Comparison of ENCODE assay signal across 8 mouse cellular contexts in the genomic region with DNA sequence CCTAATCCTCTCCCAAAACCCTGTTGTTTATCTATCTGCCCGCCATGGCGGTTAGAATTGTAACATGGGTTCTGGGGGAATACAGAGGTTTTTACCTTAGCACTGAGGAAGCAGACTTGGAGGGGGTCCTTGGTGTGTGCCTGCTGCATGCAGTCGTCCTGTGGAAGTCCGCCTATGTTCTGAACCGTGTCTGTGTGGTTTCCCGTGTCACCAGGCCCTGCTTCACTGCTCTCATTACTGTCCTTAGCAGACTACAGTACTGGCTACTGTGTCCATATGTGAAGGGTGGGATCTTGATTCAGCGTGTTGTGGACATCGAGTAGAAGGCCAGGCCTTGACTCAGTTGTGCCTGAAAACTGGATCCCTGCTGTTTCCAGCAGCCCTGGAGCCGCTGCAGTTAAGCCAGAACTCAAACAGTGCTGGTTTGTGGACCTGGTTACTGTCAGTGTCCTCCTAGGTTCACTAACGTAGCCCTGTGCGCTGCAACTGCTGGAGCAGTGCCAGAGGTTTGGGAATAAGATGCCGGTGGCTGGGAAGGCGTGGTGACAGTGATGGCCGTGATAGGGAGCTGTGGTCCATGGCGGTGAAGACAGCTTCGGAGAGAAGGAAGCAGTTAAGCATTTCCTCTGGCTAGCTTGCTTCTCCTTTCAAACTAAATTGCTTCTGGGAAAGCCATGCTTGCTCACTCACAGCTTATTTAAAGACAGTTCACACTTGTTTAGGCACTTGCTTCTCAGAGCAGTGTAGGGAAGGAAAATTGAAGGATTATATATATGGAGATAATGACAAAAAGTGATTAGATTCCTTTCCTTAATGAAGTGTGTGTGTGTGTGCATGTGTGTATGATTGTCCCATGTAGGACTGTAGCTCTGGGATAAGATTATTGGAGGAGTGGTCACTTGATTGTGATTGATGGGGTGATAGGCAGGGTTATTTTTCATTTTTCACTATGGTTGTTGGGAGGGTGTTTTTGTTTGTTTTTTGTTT. TPM values are rescaled to one million over a fixed set of nuclear protein-coding genes. Genes with fewer than 3 reads are reported as not detected.
DNase-seq lines count a peak whose midpoint lies in the region; ATAC-seq and TF ChIP-seq lines count a peak whose summit lies in the region.

No protein-coding gene starts in this region.

- peak; percentile 41; the same call in 1 of the 2 replicates for ATAC-seq in embryonic facial prominence, embryonic 14.5 days (ENCODE audit: low read depth)
- no peak for ATAC-seq in hindbrain, embryonic 11.5 days (ENCODE audit: low FRiP score)

- peaks cover 51% of the 10 kb centered on the region for H3K79me2 ChIP-seq in liver, adult 2 months (ENCODE audit: control insufficient read depth, insufficient read depth, low read length)

- peaks cover 64% of the 10 kb centered on the region for H3K4me1 ChIP-seq in embryonic facial prominence, embryonic 14.5 days (ENCODE audit: control insufficient read depth, insufficient read depth, low read length)
- peaks cover 11% of the 10 kb centered on the region for H3K4me1 ChIP-seq in hindbrain, embryonic 11.5 days (replicated peaks; ENCODE audit: control insufficient read depth, insufficient read depth, low read length)
- peaks cover 22% of the 10 kb centered on the region for H3K4me1 ChIP-seq in liver, adult 2 months (ENCODE audit: control insufficient read depth, insufficient read depth, low read length)
- H3K4me1 ChIP-seq in olfactory bulb, adult 2 months (ENCODE audit: control insufficient read depth, insufficient read depth, low read length) = peaks cover 39% of the 10 kb centered on the region

- no peaks in the 10 kb centered on the region for H3K36me3 ChIP-seq in embryonic facial prominence, embryonic 14.5 days (ENCODE audit: control insufficient read depth, insufficient read depth, low read length)
- H3K36me3 ChIP-seq in hindbrain, embryonic 11.5 days (ENCODE audit: control insufficient read depth, insufficient read depth, low read length) = no peaks in the 10 kb centered on the region
- no peaks in the 10 kb centered on the region for H3K36me3 ChIP-seq in liver, adult 2 months (ENCODE audit: control insufficient read depth, insufficient read depth, low read length)

- H3K9me3 ChIP-seq in embryonic facial prominence, embryonic 14.5 days (ENCODE audit: control insufficient read depth, low read length) = no peaks in the 10 kb centered on the region
- H3K9me3 ChIP-seq in hindbrain, embryonic 11.5 days (ENCODE audit: control insufficient read depth, low read length) = no peaks in the 10 kb centered on the region

- peak; percentile 28 to 48 for DNase-seq in lung, adult 18-20 months
- DNase-seq in lung, postnatal 25 days (ENCODE audit: low spot score) = no peak
- DNase-seq in embryonic facial prominence, embryonic 14.5 days (ENCODE audit: low spot score) = no peak
- peak; percentile 26 for DNase-seq in hindbrain, embryonic 11.5 days (ENCODE audit: low spot score)
- DNase-seq in liver, adult 2 months (ENCODE audit: extremely low read depth, low read depth, low spot score) = no peak
- no peak for DNase-seq in right cerebral cortex, postnatal 25 days
- DNase-seq in urinary bladder, adult 18-20 months (ENCODE audit: low spot score in 2 of 2) = no peak

- H3K4me3 ChIP-seq in embryonic facial prominence, embryonic 14.5 days (ENCODE audit: low read depth, low read length) = no peak overlapping the region
- no peak overlapping the region for H3K4me3 ChIP-seq in hindbrain, embryonic 11.5 days (ENCODE audit: low read depth, low read length)
- H3K4me3 ChIP-seq in liver, adult 2 months (ENCODE audit: insufficient read depth, low read depth, low read length) = no peak overlapping the region
- no peak overlapping the region for H3K4me3 ChIP-seq in olfactory bulb, adult 2 months (ENCODE audit: insufficient read depth, low read depth, low read length)

- peak overlapping the region; percentile 35 for H3K9ac ChIP-seq in embryonic facial prominence, embryonic 14.5 days (ENCODE audit: low read depth, low read length)
- H3K9ac ChIP-seq in hindbrain, embryonic 11.5 days (ENCODE audit: low read depth, low read length) = no peak overlapping the region
- H3K9ac ChIP-seq in liver, adult 2 months (ENCODE audit: low read depth, low read length) = 0 out of 2 replicates have a peak overlapping the region, but pooled peaks have one; percentile 0

- TF ChIP-seq CTCF in liver, adult 2 months (IDR thresholded peaks at IDR 0.05; ENCODE audit: low read depth, low read length) = no peak
- no peak for TF ChIP-seq CTCF in olfactory bulb, adult 2 months (IDR thresholded peaks at IDR 0.05; ENCODE audit: insufficient read depth, low read depth, low read length)

- no peak for TF ChIP-seq POLR2A in liver, adult 2 months (IDR thresholded peaks at IDR 0.05; ENCODE audit: extremely low read depth, insufficient read depth, low read length)
- TF ChIP-seq POLR2A in olfactory bulb, adult 2 months (IDR thresholded peaks at IDR 0.05; ENCODE audit: insufficient read depth, low read depth, low read length) = no peak

- H3K27ac ChIP-seq in embryonic facial prominence, embryonic 14.5 days (replicated peaks; ENCODE audit: low read depth, low read length) = no peak overlapping the region
- no peak overlapping the region for H3K27ac ChIP-seq in hindbrain, embryonic 11.5 days (ENCODE audit: low read depth, low read length)
- no peak overlapping the region for H3K27ac ChIP-seq in liver, adult 2 months (replicated peaks; ENCODE audit: insufficient read depth, low read depth, low read length)
- H3K27ac ChIP-seq in olfactory bulb, adult 2 months (ENCODE audit: insufficient read depth, low read depth, low read length) = peak overlapping the region; percentile 52

- H3K4me2 ChIP-seq in embryonic facial prominence, embryonic 14.5 days (ENCODE audit: low read depth, low read length) = peak overlapping the region; percentile 30
- no peak overlapping the region for H3K4me2 ChIP-seq in hindbrain, embryonic 11.5 days (replicated peaks; ENCODE audit: low read depth, low read length)

- H3K27me3 ChIP-seq in embryonic facial prominence, embryonic 14.5 days (replicated peaks; ENCODE audit: control insufficient read depth, insufficient read depth, low read length) = no peaks in the 10 kb centered on the region
- H3K27me3 ChIP-seq in hindbrain, embryonic 11.5 days (ENCODE audit: control insufficient read depth, insufficient read depth, low read length) = no peaks in the 10 kb centered on the region
- no peaks in the 10 kb centered on the region for H3K27me3 ChIP-seq in liver, adult 2 months (ENCODE audit: control insufficient read depth, insufficient read depth, low read length)

- 15% methylated on average over 16 of the region's 16 CpGs for WGBS in embryonic facial prominence, embryonic 14.5 days
- 45% methylated on average over 16 of the region's 16 CpGs for WGBS in hindbrain, embryonic 11.5 days
- WGBS in liver, adult 2 months = 37% methylated on average over 16 of the region's 16 CpGs
- 32% methylated on average over 16 of the region's 16 CpGs for WGBS in olfactory bulb, adult 2 months

RNA-seq across cellular contexts. Expression of a gene that starts 6.4 kb away (rescaled TPM):
- polyA plus RNA-seq in embryonic facial prominence, embryonic 14.5 days (2014; fragmentation: Nextera tagmentation; extraction: Ambion mirVana) = 30.0 and 31.1 TPM in 2 replicates
- 25.3 and 26.5 TPM in 2 replicates for polyA plus RNA-seq in hindbrain, embryonic 11.5 days (2014; fragmentation: Nextera tagmentation; extraction: Ambion mirVana)
- total RNA-seq in liver, adult 2 months (2014; rRNA removed) = 26.6 and 27.9 TPM in 2 replicates
- polyA plus RNA-seq in liver, adult 2 months (2012; rRNA removed) = 16.6 and 17.2 TPM in 2 replicates
- not detected in 2 replicates for polyA plus RNA-seq in olfactory bulb, adult 2 months (2012; ENCODE audit: insufficient read depth, insufficient read length, low replicate concordance, missing spikeins)

Comparison
In these comparisons a context has a peak if more than half of its experiments do, and no peak if none do; other contexts are left out.
1. DNase-seq: peak in lung, adult 18-20 months (2 of 2) and hindbrain, embryonic 11.5 days (single experiment); none in lung, postnatal 25 days (single experiment), embryonic facial prominence, embryonic 14.5 days (single experiment), liver, adult 2 months (single experiment), right cerebral cortex, postnatal 25 days (single experiment) and urinary bladder, adult 18-20 months (0 of 2).
2. RNA of a gene that starts 6.4 kb away (polyA plus RNA-seq): 30.0 to 31.1 TPM in embryonic facial prominence, embryonic 14.5 days, 25.3 to 26.5 TPM in hindbrain, embryonic 11.5 days and 16.6 to 17.2 TPM in liver, adult 2 months; not detected in olfactory bulb, adult 2 months; every median in the first group is over 10 times any median in the second.